Mouse (Mus musculus): ENCODE measurements at regions not wholly inside any gene's neighbourhood (a gene's known extent, or its start where the extent isn't known, plus 50 kb on each side); places are given as distances from the start of the nearest gene placed in this dataset.
"Not testable (repeated sequence)": the region's sequence is repeated elsewhere in the genome, so short reads cannot be mapped to it uniquely, and the experiment has no call there.

GRCm38 (mm10) chr2:10674738-10675349, 304.5 kb downstream of the Sfmbt2 start:
- no peaks in the 10 kb centered on the region for H3K79me3 ChIP-seq (ENCODE audit: low read depth)
- H3K27me3 ChIP-seq (ENCODE audit: control insufficient read depth, insufficient read depth, insufficient read length): no peaks in the 10 kb centered on the region
- H3K79me2 ChIP-seq (ENCODE audit: control insufficient read depth, insufficient read depth): no peaks in the 10 kb centered on the region
- H3K4me3 ChIP-seq (ENCODE audit: insufficient read depth, poor library complexity, severe bottlenecking): no peak overlapping the region
- no peak for TF ChIP-seq USF1 (IDR thresholded peaks at IDR 0.05; ENCODE audit: low read depth)
- no peak for TF ChIP-seq CTCF (IDR thresholded peaks at IDR 0.05; ENCODE audit: control insufficient read depth, insufficient read depth, insufficient read length)
- no peak for TF ChIP-seq MYOD1 (IDR thresholded peaks at IDR 0.05; ENCODE audit: control insufficient read depth, insufficient read length, low read depth)
- TF ChIP-seq MAX (IDR thresholded peaks at IDR 0.05): no peak
- TF ChIP-seq FOSL1 (IDR thresholded peaks at IDR 0.05; ENCODE audit: insufficient read depth, low read length, poor library complexity, severe bottlenecking): no peak
- no peak for TF ChIP-seq CEBPB (IDR thresholded peaks at IDR 0.05; ENCODE audit: low read depth)
- TF ChIP-seq MYOG (IDR thresholded peaks at IDR 0.05; ENCODE audit: control insufficient read depth, extremely low read depth, insufficient read length): no peak
- H3K36me3 ChIP-seq (ENCODE audit: control insufficient read depth, insufficient read depth): no peaks in the 10 kb centered on the region
- no peak overlapping the region for H3ac ChIP-seq (ENCODE audit: control insufficient read depth, insufficient read length, low read depth)

- Histone ChIP-seq H3K79me3 (ENCODE audit: low read depth) (no peaks in the 10 kb centered on the region), H3K79me2 (ENCODE audit: control insufficient read depth, insufficient read depth) (no peaks in the 10 kb centered on the region), H3K4me3 (ENCODE audit: insufficient read depth, poor library complexity, severe bottlenecking) (no peak overlapping the region), H3ac (ENCODE audit: control insufficient read depth, insufficient read length, low read depth) (no peak overlapping the region), H3K36me3 (ENCODE audit: control insufficient read depth, insufficient read depth) (no peaks in the 10 kb centered on the region), H3K27me3 (ENCODE audit: control insufficient read depth, insufficient read depth, insufficient read length) (no peaks in the 10 kb centered on the region)
- TF ChIP-seq USF1 (IDR thresholded peaks at IDR 0.05; ENCODE audit: low read depth) (no peak), MAX (IDR thresholded peaks at IDR 0.05) (no peak), CTCF (IDR thresholded peaks at IDR 0.05; ENCODE audit: control insufficient read depth, insufficient read depth, insufficient read length) (no peak), MYOG (IDR thresholded peaks at IDR 0.05; ENCODE audit: control insufficient read depth, extremely low read depth, insufficient read length) (no peak), MYOD1 (IDR thresholded peaks at IDR 0.05; ENCODE audit: control insufficient read depth, insufficient read length, low read depth) (no peak)
Measured at GRCm38 (mm10) chr2:10701459-10701858, 331.1 kb downstream of the Sfmbt2 start.

- no peak for TF ChIP-seq USF1 (IDR thresholded peaks at IDR 0.05; ENCODE audit: low read depth)
- no peak for TF ChIP-seq MAX (IDR thresholded peaks at IDR 0.05)
- no peak for TF ChIP-seq CTCF (IDR thresholded peaks at IDR 0.05; ENCODE audit: control insufficient read depth, insufficient read depth, insufficient read length)
- TF ChIP-seq MYOD1 (IDR thresholded peaks at IDR 0.05; ENCODE audit: control insufficient read depth, insufficient read length, low read depth): no peak
- no peak for TF ChIP-seq FOSL1 (IDR thresholded peaks at IDR 0.05; ENCODE audit: insufficient read depth, low read length, poor library complexity, severe bottlenecking)
- no peak for TF ChIP-seq CEBPB (IDR thresholded peaks at IDR 0.05; ENCODE audit: low read depth)
- no peak for TF ChIP-seq MYOG (IDR thresholded peaks at IDR 0.05; ENCODE audit: control insufficient read depth, extremely low read depth, insufficient read length)
- H3K79me3 ChIP-seq (ENCODE audit: low read depth): no peaks in the 10 kb centered on the region
- H3ac ChIP-seq (ENCODE audit: control insufficient read depth, insufficient read length, low read depth): no peak overlapping the region
- H3K36me3 ChIP-seq (ENCODE audit: control insufficient read depth, insufficient read depth): no peaks in the 10 kb centered on the region
- H3K27me3 ChIP-seq (ENCODE audit: control insufficient read depth, insufficient read depth, insufficient read length): peaks cover 2% of the 10 kb centered on the region
- no peak overlapping the region for H3K4me3 ChIP-seq (ENCODE audit: insufficient read depth, poor library complexity, severe bottlenecking)
- H3K79me2 ChIP-seq (ENCODE audit: control insufficient read depth, insufficient read depth): no peaks in the 10 kb centered on the region
Measured at GRCm38 (mm10) chr2:10718366-10718765, 348.1 kb downstream of the Sfmbt2 start.

- H3K4me3 ChIP-seq (ENCODE audit: insufficient read depth, poor library complexity, severe bottlenecking); H3K36me3 ChIP-seq (ENCODE audit: control insufficient read depth, insufficient read depth); H3ac ChIP-seq (ENCODE audit: control insufficient read depth, insufficient read length, low read depth); H3K79me2 ChIP-seq (ENCODE audit: control insufficient read depth, insufficient read depth); H3K27me3 ChIP-seq (ENCODE audit: control insufficient read depth, insufficient read depth, insufficient read length); H3K79me3 ChIP-seq (ENCODE audit: low read depth): not testable (repeated sequence)
Measured at GRCm38 (mm10) chr2:10734337-10734736, 364.0 kb downstream of the Sfmbt2 start.

GRCm38 (mm10) chr2:10736696-10737457, 366.6 kb downstream of the Sfmbt2 start:
- Histone ChIP-seq H3ac (ENCODE audit: control insufficient read depth, insufficient read length, low read depth) (no peak overlapping the region), H3K36me3 (ENCODE audit: control insufficient read depth, insufficient read depth) (no peaks in the 10 kb centered on the region), H3K79me3 (ENCODE audit: low read depth) (no peaks in the 10 kb centered on the region), H3K4me3 (ENCODE audit: insufficient read depth, poor library complexity, severe bottlenecking) (no peak overlapping the region), H3K79me2 (ENCODE audit: control insufficient read depth, insufficient read depth) (no peaks in the 10 kb centered on the region), H3K27me3 (ENCODE audit: control insufficient read depth, insufficient read depth, insufficient read length) (peaks cover 9% of the 10 kb centered on the region)
- no peak for TF ChIP-seq FOSL1 (IDR thresholded peaks at IDR 0.05; ENCODE audit: insufficient read depth, low read length, poor library complexity, severe bottlenecking)
- no peak for TF ChIP-seq CEBPB (IDR thresholded peaks at IDR 0.05; ENCODE audit: low read depth)
- TF ChIP-seq USF1 (IDR thresholded peaks at IDR 0.05; ENCODE audit: low read depth): no peak

- Histone ChIP-seq H3K36me3 (ENCODE audit: control insufficient read depth, insufficient read depth) (no peaks in the 10 kb centered on the region), H3K79me3 (ENCODE audit: low read depth) (no peaks in the 10 kb centered on the region), H3K79me2 (ENCODE audit: control insufficient read depth, insufficient read depth) (no peaks in the 10 kb centered on the region), H3K27me3 (ENCODE audit: control insufficient read depth, insufficient read depth, insufficient read length) (peaks cover 12% of the 10 kb centered on the region), H3K4me3 (ENCODE audit: insufficient read depth, poor library complexity, severe bottlenecking) (no peak overlapping the region), H3ac (ENCODE audit: control insufficient read depth, insufficient read length, low read depth) (no peak overlapping the region)
- TF ChIP-seq CEBPB (IDR thresholded peaks at IDR 0.05; ENCODE audit: low read depth) (no peak), MYOG (IDR thresholded peaks at IDR 0.05; ENCODE audit: control insufficient read depth, extremely low read depth, insufficient read length) (no peak), USF1 (IDR thresholded peaks at IDR 0.05; ENCODE audit: low read depth) (no peak), MYOD1 (IDR thresholded peaks at IDR 0.05; ENCODE audit: control insufficient read depth, insufficient read length, low read depth) (no peak)
Measured at GRCm38 (mm10) chr2:10737458-10737775, 367.1 kb downstream of the Sfmbt2 start.

All from C2C12 (cell line).